Mouse (Mus musculus): ENCODE results near the gene Itga8. TPM values are rescaled to one million over a fixed set of nuclear protein-coding genes. Genes with fewer than 3 reads are reported as not detected.

Itga8 gene
- total RNA-seq (2017) = 0.18 and 0.34 TPM in 2 replicates

DNA sequence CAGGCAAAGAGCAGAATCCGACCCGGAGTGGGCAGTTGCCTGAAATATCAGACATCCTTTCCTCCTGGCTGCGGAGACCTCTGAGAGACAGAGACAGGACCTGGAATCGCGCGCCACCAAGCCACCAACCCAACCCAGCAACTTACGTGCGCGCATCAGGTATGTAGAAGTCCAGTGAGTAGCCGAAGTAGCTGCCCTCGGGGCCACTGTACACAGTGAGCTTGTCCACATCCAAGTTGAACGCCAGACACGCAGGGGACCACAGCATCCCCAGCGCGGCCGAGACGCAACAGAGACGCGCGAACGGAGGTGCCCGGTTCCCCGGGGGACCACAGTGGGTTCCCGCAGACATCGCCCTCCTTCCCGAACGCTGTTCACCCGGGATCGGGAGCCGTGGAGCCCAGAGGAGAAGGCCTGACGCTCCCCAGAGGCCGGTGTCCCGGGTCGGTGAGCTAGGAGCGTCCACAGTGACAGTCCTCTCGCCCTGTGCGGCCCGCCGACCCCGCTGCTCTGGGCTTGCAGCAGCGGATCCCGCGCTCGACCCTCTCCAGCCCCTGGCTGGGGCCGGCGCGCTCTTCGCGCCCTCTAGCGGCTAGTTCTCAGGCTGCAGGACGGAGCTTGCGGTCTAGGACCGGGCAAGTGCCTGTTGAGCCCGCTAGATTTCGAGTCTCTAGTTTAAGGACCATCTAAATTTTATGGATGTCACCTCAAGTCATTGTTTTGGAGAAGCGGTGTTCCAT is at the start of gene Itga8:
TSS of gene Itga8 (minus strand) at position 492 of the 740 bp plus-strand sequence.
- ATAC-seq (replicated peaks; ENCODE audit: low read depth, poor library complexity, severe bottlenecking) = peak; percentile 91

DNA sequence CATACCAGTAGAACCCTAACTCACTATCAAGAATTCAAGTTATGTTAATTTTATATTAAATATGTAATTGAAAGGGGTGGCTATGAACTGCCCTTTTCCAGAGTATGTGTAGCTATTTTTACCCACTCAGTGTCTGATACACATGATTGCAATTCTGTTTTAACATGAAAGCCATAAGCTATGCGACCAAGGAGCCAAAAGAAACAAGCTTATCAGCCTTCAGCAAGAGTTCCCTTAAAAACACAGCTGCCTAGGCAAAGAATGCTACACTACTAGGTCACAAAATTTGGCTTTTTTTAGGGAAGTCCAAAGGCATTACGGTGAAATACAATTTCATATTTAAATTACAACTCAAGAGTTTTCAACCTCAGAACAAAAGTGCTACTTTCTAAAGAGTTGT is 47.2 kb upstream of the Itga8 start:
- no peak for ATAC-seq (replicated peaks; ENCODE audit: low read depth, poor library complexity, severe bottlenecking)

GRCm38 (mm10) chr2:12331962-12332361 is 30.2 kb upstream of the Itga8 start:
- no peak for ATAC-seq (replicated peaks; ENCODE audit: low read depth, poor library complexity, severe bottlenecking)

DNA sequence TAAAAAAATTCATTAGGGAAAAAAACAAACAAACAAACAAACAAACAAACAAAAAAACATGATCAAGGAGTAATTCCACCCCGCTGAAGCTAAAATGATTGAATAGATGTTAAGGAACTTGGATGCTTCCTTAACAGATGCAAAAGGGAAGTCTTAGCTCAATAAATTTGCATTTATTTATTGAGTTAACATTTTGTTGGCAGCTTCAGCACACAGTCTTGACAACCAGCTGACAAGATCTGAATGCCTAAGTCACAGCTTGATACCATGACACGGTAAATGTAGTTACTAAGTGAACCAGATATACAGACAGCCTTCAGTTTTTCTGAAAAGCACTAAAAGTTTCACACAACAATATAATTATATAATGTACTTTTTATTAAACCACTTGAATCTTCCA is 27.9 kb upstream of the Itga8 start:
- no peak for ATAC-seq (replicated peaks; ENCODE audit: low read depth, poor library complexity, severe bottlenecking)

DNA sequence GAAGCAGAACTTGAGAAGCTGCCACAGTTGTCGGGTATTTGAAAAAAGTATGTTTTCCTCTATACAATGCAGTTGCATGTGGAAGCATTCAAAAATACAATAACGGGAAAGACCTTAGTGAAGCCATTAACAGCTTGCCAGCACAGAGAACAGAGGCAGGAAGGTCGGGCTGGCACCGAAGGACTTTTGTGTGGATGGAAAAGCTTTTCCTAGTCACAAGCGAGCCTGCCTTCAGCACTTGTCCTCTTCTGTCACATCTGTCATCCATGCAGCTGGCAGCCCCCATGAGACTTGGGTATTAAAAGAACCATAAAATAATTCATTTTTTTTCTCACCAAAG is 27.3 kb upstream of the Itga8 start:
- ATAC-seq (replicated peaks; ENCODE audit: low read depth, poor library complexity, severe bottlenecking) = no peak

DNA sequence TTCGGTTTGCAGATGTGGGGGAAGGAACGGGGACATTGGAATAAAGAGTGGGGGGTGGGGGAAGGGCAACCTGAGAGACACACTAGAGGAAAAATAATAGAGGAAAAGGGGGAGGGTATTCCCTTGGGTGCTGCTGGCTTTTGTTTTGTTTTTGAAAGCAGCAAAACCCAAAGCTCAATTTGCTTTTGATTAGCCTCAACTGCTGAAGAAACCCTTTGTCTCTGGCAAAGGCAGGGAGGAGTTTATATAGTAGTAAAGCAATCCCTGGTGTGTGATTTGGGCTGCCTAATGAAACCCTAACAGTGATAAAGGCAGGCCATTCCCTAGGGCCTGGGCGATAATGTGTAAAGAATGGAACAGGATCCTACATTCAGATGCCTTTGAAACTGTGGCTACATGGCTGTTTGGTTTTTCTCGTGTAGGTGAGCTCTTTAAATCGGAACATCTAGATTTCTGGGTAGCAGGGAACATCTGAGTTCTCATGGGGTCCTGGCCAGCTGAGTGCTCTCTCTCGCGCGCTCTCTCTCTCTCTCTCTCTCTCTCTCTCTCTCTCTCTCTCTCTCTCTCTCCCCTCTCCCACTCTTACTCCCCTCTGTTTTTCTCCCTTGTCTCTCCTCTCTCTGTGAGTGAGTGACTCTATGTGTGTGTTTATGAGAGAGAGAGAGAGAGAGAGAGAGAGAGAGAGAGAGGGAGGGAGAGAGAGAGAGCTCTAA is 26.8 kb upstream of the Itga8 start:
- ATAC-seq (replicated peaks; ENCODE audit: low read depth, poor library complexity, severe bottlenecking) = no peak

GRCm38 (mm10) chr2:12327691-12328354 is 26.1 kb upstream of the Itga8 start:
- ATAC-seq (replicated peaks; ENCODE audit: low read depth, poor library complexity, severe bottlenecking) = no peak

- peak; percentile 98 for ATAC-seq (replicated peaks; ENCODE audit: low read depth, poor library complexity, severe bottlenecking)
These were observed 25.5 kb upstream of the Itga8 start for GRCm38 (mm10) chr2:12327216-12327615.

DNA sequence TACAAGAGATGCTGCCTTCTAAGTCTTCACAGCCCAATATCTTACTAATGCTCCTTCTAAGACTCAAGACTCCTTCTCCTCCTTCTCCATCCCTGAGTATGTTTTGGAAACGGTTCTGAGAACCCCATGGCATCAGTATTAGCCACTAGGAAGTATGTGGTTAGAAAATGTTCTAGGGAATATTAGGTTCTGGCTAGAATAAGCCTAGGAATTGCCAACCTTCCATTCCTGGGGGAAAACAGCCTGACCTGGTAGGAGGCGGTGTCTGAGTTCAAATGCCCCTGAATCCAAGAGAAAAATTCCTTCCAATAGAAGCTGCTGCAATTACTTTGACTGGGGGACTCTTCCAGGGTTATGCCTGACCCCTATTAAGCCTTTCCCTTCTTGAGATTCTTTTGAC is 24.1 kb upstream of the Itga8 start:
- no peak for ATAC-seq (replicated peaks; ENCODE audit: low read depth, poor library complexity, severe bottlenecking)

DNA sequence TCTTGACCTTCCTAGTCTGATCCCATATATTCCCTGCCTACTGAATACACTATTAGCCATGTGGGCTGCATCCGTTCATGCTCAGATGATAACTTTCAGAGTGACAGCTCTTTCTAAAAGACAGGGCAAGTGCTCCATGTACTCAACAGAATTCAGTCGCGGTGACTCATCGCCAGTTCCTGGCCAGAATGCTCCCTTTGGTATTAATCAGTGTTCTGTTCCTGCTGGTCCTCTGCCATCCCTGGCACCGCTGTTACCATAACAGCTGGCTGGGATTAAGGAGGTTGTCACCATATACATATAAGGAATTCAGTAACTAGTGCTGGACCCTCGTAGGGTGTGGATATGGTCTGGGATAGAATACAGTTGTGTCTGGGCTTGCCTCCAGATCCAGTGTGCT is 23.7 kb upstream of the Itga8 start:
- no peak for ATAC-seq (replicated peaks; ENCODE audit: low read depth, poor library complexity, severe bottlenecking)

DNA sequence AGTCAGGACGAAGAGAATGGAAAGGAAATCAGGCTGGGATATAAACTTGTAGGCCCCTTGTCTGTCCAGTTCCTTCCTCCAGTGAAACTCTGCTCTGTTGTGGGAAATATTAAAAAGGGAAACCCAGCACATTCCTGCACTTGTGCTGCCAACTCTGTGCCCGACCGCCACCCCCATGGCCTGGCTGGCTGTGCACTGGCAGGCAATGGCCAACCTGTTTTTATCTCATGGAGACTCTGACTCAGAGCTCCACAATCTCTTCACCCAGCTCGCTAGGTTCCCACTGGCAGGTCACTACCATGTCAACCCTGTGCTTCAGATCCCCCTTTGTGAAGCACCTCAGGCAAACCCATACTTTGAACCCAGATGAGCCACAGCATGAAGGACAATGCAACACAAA is 19.2 kb upstream of the Itga8 start:
- ATAC-seq (replicated peaks; ENCODE audit: low read depth, poor library complexity, severe bottlenecking) = no peak

GRCm38 (mm10) chr2:12318715-12319114 is 17.0 kb upstream of the Itga8 start:
- ATAC-seq (replicated peaks; ENCODE audit: low read depth, poor library complexity, severe bottlenecking) = 0 out of 2 replicates have a peak, but pooled peaks have one; percentile 34

DNA sequence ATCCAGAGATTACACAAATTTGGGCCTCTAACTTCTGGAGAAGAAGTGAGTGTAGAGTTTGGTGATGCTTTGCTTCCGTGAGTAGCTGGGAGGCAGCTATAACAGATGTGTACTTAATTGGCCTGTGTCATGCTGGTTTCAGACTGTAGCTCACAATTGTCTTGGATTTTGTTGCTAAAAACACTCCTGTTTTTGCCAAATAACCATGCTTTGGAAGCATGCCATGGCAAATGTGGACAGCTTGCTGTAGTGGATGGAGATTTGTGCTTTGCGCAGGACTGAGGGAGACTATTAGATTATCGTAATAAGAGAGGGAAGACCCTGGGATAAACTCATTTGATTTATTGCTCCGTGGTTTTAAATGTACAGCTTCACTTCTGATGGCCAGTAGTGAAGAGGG is 16.3 kb upstream of the Itga8 start:
- no peak for ATAC-seq (replicated peaks; ENCODE audit: low read depth, poor library complexity, severe bottlenecking)

DNA sequence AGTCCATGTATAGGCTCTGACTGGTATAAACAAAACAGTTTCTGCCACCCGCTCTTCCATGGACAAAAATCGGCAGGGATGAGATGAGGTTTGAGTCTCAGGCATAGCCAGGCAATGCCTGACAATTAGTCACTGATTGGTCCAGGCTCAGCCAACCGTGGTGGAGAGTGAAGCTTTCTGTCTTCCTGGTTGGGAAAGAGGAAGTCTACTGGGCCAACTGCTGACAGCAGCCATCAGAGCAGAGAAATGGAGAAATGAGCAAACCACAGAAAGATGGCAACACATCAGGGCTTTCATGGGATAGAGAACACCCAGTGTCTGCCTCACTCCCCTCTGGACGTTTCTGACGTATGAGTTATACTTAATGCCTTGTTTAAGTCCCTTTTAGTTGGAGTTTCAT is 15.6 kb upstream of the Itga8 start:
- peak; percentile 99 for ATAC-seq (replicated peaks; ENCODE audit: low read depth, poor library complexity, severe bottlenecking)

GRCm38 (mm10) chr2:12316361-12316760 is 14.6 kb upstream of the Itga8 start:
- no peak for ATAC-seq (replicated peaks; ENCODE audit: low read depth, poor library complexity, severe bottlenecking)

- no peak for ATAC-seq (replicated peaks; ENCODE audit: low read depth, poor library complexity, severe bottlenecking)
These were observed 12.3 kb upstream of the Itga8 start for GRCm38 (mm10) chr2:12314028-12314427.

- peak; percentile 77 for ATAC-seq (replicated peaks; ENCODE audit: low read depth, poor library complexity, severe bottlenecking)
These were observed 6.7 kb upstream of the Itga8 start for GRCm38 (mm10) chr2:12308466-12308865.

- ATAC-seq (replicated peaks; ENCODE audit: low read depth, poor library complexity, severe bottlenecking) = no peak
These were observed 5.6 kb upstream of the Itga8 start for GRCm38 (mm10) chr2:12307311-12307710.

DNA sequence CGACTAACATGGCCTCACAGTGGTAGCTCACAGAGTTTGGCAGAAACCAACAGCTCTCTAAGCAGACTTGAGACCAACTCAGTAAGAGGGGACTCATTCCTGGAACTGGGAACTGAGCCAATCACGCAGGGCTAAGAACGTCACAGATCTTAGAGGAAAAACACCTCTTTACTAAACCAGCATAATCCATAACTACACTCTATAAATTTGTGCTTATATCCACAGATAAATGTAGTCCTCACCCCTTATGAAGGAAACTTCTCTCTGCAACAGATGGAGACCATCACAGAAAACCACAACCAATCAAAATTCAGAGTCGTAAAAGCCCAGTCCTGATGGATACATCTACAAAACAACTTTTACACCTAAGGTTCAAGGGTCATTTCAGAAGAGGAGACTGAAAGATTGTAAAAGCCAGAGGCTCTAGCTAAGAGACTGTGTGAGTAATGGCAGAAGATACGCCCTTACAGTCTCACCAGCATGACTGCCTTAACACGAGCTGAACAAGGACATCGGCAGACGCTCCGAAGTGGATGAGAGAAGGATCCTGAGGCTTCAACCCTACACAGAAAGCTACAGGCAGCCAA is 3.4 kb upstream of the Itga8 start:
- ATAC-seq (replicated peaks; ENCODE audit: low read depth, poor library complexity, severe bottlenecking) = no peak

DNA sequence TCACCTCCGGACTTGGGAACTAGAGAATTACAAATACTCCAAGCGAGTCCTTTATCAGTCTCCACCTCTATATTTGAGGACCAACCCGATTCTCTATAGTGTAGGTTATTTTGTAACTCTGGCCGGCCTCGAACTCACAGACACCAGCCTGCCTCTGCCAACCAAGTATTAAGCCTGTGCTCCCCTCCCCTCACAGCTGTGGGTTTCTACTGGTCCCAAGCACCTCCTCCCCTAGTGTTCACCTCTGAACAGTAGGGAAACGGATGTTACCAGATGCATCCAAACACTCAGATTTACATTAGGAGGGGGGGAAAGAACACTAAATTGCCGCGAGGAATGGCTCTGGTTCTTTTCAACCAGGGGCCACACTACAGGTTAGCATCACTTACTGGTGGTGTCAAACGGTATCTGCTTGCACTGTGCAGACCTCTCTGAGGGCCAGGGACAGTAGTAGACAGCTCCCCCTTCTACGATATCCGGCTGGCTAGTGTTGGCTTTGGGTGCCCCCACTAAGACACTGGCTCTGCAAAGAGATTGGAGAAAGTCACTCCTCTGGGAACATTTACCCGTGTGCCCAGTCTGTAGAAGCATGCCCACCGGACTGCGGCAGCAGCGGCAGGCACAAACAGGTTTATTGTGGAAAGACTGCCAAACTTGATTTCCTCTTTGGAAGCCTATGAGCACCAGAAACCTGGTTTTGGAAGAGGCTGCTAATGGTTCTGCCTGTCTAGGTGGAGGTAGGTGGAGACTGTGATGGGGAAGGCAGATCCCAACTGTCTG is 1.1 kb downstream of the Itga8 start:
- ATAC-seq (replicated peaks; ENCODE audit: low read depth, poor library complexity, severe bottlenecking) = no peak
